Mouse (Mus musculus): ENCODE results near the gene Mettl16.
"Not testable (repeated sequence)": the region's sequence is repeated elsewhere in the genome, so short reads cannot be mapped to it uniquely, and the experiment has no call there.

Gene Mettl16

DNA sequence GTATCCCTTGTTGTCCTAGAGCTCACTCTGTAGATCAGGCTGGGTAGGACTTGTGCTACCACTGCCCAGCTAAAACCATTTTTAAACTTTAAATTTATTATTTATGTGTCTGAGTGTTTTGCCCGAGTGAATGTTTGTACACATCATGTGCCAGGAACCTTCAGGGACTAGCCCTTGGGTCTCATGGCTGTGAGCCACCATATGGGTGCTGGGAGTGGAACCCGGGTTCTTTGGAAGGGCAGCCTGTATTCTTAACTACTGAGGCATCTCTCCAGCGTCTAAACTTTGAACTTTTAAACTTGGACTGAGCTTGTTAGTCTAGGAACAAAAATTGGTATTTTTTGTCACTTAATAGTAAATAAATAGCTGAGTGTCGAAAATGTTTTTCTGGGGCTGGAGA lies 22.2 kb downstream of the Mettl16 start:
- no peak for DNase-seq

DNA sequence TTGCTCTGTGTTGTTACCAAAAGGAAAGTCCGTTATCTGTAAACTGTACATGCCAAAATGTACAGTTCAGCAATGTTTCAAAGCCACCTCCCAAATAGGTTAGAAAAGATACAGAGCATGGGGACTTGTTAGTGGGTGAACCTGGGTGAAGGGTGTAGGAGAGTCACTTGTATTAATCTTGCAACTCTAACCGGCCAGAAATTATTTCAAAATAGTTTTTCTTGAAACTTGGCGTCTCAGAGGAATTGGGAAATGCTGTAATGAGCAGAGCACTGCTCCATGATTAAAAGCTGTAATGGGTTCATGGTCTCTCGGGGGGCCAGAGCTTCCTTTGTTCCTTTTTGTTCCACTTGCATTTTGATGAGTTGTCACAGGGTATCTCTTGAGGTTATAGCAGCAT lies 30.0 kb downstream of the Mettl16 start:
- no peak for DNase-seq

DNA sequence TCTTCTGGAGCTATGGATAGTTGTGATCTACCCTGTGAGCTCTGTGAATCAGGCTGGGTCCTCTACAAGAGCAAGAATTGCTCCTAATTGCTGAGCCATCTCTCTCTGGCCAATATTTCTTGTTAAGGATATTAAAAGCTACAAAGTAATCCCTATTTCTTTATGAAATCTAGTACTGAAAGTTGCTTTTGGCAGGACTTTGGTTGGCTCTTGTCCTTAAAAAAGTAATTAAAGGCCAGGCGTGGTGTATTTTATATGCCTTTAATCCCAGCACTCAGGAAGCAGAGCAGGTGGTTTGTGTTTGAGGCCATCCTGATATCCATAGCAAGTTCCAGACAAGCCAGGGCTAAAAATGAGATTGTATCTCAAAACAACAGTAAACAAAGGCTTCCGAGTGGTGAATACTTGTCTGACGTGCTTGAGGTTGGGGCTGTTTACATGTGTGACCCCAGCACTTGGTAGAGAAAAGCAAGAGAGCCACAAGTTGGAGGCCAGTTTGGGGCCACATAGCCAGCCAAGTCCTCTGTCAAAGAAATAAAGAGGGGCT lies 33.5 kb downstream of the Mettl16 start:
- DNase-seq, result no peak

DNA sequence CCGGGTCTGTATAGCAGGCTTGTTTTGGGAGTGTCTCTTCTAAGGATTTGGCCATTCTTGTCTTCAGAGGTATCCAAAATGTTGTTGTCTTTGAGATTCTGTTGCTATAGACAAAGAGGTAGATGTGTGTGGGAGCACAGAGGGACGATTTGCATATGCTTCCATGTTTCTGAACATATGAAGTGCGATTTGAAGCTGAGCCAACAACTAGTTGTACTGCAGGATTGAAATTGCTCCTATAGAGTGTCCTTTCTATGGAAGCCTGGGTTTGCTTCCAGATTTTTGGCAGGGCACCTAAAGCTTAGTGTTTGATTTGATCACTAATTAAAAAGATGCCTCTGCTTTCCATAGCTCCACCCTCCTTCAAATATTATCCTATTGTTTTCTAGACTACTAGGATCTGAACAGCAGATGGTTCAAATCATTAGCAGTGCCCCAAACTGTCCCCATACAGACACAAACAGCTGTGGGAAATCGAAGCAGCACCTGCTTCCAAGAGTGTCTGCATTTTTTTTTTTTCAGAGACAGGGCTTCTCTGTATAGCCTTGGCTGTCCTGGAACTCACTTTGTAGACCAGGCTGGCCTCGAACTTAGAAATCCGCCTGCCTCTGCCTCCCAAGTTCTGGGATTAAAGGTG lies 36.7 kb downstream of the Mettl16 start:
- DNase-seq, result no peak

DNA sequence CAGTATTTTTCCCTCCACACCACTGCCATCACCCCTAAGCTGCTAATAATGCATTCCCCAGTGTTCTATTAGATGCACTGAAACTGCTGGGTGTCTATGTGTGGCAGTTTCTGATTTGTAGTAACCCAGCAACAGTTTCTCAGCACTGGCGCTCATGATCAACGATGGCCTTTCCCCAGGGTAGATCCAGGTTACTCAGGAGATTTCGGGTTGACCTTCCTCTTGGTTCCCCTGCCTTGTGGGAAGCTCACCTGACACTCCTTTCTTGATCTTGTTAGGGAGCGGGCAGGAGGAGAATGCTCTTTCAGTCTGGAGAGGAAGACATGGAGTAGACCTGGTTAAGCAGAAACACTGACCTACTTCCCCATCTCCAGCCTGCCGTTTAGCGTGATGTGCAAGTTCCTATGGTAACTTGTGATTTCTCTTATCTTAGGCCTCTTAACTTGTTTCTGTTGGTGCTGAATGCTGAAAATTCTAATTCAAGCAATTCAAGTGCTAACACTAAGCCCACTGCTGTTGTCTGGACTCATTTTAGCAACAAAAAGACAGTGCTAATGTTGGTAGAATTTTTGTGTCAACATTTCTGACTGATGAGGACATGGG lies 37.7 kb downstream of the Mettl16 start:
- no peak for DNase-seq

DNA sequence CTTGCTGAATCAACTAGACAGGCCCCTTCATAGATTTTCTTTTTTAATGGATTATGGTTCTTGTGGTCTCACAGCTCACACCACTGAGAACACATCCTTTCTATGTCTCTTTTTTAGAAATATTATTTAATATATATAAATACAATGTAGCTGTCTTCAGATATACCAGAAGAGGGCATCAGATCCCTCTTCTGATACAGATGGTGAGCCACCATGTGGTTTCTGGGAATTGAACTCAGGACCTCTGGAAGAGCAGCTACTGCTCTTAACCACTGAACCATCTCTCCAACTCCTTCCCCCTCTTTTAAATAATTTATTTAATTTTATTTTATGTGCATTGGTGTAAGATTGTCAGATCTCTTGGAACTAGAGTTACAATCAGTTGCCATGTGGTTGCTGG lies 39.5 kb downstream of the Mettl16 start:
- no peak for DNase-seq

DNA sequence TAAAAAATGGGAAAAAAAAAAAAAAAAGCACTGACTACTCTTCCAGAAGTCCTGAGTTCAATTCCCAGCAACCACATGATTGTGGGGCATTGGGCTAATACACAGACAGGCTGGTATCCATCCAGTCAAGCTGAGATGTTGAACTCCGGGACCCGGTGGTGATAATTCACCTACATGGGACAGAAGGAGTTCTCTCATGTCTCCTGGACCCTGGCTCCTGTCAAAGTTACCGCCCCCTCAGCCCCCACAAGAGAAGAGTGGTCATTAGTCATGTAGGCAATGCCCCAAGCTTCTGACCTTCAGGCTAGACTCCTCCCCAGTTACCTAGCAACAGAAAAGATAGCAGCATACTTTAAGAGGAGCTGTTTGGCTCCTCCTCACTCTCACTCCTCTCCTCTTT lies 40.4 kb downstream of the Mettl16 start:
- DNase-seq, result not testable (repeated sequence)

DNA sequence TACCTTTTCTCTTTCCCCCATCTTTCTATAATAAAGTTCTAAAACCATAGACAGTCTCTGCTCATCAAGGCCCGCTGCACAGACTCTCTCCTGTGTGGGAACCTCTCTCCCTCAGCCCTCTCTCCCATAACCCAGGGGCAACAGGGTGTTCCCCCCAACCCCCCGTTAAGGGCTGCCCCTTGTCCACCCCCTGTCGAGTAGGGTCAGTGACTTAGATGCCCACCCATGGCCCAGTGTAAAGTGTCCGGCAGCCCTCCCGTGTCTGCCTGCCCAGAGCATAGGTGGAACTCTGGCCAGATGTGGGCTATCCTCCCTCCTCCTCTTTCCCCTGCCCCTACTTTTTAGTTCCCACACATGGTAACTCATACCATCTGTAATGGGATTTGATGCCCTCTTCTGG lies 40.9 kb downstream of the Mettl16 start:
- no peak for DNase-seq

DNA sequence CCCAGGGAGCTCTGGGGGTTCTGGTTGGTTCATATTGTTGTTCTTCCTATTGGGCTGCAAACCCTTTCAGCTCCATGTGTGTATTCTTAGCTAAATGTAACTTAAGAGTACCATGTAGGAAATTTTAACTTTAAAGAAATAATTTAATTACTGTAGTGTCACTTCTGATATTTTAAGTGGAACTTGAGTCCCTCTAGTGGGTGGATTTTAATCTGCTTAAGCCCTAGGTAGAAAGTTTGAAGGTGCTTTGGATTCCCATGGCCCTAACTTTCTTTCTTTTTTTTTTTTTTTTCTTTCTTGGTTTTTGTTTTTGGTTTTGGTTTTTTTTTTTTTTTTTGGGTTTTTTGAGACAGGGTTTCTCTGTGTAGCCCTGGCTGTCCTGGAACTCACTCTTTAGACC lies 45.2 kb downstream of the Mettl16 start:
- no peak for DNase-seq

DNA sequence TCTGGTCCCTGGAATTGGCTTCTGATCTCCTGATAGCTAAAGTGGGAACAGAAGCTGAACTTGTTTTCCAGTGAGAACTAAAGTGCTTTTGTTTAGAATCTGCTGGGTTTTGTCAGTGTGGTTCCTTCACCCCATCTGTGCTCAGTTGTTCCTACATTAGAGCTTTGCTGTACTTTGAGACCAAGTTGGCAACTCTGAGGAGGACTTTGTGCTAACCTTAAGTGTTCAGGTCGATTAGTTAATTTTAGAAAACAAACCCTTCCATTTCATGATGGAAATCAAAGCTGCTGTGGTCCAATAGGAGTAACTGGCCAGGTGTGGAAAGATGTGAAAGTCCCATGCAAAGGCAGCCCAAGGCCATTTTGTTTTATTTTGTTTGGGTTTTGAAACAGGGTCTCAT lies 50.3 kb downstream of the Mettl16 start:
- DNase-seq, result no peak

DNA sequence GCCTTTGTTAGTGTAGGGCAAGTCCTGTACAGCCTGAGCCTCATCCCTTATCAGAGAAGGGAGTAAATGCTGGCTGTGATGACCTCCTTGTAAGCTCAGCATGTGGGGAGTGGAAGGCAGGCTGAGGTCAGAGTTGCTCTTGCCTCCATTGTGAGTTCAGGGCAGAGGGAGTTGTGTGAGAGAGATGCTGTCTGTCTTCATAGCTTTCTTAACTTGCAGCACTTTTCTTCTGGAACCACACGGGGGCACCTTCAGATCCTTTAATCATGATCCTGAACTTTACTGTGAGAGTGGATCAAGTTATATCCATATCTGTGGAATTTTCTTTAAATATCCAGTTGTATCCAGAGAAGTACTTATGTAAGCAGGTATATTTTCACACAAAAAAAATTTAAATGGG lies 50.8 kb downstream of the Mettl16 start:
- peak in 1 of 2 experiments; percentile 21 for DNase-seq

DNA sequence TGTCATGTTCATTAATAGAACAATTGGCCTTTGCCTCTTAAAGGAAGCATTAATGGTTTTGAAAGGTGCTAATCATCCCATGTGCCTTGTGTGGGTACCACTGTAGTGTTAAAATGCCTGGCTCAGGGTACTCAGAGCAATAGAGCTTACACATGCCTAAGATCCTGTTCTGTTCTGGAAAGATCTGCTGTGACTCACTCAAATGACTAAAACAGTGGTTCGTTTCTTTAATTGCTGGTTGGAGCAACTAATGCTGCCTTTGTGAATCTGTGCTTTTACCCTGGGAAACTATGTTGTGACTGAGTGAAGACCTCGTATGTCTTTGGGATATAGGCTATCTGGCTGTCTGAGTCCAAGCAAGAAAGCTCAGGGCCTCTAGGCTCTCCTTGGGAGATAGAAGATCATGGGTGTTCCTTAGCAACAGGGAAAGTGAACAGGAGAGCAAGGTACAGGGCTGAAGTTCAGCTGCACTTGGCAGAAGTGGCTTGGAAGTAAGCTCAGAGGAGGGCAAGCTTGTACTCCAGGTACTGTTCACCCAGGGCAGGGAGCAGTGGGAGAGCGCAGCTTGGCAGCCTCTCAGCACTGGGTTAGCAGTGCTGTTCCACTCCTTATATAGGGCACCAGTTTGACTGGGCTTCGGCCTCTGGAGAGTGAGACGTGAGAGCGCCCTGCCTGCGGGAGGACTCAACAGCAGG lies 52.3 kb downstream of the Mettl16 start:
- no peak for DNase-seq

DNA sequence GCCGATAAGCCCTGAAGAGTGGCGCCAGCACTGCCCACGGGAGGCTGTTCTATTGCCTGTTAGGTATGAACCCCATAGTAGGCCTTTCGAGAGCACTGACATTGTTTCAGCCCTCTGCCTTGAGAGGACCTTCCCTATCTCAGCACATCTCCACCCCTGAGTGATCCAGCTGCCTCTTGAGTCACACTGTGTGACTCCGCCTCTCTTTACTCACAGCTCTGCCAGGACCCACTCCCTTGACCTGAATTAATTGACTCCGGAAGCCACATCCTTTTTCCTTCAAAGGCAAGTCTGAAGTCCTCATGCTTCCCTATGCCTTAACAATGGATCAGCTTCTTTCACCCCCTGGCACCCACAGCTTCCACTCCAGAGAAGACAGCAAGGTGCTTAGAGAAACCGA lies 55.5 kb downstream of the Mettl16 start:
- no peak for DNase-seq

DNA sequence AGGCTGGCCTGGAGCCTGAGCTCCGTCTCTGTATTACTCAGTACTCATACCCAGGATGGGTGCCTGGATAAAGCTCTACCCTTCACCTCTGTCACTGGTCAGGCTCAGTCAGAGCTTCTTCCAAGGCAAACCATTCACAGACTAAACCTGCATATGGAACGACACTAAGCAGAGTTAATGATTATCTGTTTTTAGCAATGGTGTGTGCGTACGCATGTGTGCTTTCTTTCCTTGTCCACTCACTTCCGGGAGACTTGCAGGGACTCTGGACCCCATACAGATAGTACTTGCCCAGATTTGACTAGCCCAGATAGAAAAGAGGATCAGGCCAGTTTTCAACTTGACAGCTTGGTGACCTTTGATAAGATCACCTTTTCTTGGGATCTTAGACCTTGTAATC lies 56.1 kb downstream of the Mettl16 start:
- no peak for DNase-seq

DNA sequence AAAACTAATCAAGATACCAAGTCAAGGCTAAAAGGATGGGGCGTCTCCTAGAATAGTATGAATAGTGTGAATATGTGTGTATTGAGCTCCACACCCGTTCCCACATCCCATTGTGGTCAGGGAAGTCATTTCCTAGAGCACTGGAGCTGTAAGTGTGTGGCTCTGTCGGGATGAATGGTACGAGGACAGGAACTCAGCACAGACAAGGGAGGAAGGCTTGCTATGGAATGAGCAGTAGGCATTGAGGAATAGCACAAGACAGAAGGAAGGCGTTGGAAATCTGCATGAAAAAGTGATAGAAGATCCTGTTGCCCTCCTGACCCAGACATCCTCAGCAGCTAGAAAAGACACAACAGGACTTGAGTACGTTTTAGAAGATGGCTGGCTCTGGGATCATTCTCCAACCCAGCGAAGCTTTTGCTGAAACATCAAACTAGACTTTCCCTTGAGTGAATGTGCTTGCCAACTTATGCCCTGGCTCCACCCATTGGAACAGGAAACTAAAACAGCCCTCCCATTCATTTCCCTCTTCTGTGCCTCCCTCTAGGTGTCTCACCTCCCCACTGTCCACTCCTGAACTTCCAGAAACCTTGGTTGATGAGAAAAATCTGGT lies 57.3 kb downstream of the Mettl16 start:
- no peak for DNase-seq

DNA sequence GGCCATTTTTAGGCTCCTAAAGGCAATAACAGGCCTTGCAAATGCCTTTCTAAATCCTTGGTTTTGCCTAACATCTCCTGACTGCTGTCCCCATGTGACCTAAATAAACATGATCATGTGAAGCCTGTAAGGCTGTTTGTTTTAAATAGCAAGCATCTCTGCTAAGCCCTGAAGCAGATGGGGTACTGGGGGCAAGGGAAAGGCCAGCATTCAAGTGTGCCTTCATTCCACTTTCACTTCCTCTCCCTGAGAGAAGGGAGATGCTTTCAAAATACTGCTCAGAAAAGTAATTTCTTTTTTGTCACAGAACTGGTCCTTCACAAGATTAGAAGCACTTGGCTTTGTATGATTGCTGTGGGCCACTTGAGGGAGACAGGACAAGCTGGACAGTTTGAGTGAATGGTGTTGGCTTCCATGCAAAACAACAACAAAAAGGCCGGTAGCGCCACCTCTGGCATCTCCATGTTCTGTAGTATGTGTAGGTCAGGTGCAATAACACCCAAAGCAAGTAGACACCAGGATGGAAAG lies 57.8 kb downstream of the Mettl16 start:
- DNase-seq, result no peak

DNA sequence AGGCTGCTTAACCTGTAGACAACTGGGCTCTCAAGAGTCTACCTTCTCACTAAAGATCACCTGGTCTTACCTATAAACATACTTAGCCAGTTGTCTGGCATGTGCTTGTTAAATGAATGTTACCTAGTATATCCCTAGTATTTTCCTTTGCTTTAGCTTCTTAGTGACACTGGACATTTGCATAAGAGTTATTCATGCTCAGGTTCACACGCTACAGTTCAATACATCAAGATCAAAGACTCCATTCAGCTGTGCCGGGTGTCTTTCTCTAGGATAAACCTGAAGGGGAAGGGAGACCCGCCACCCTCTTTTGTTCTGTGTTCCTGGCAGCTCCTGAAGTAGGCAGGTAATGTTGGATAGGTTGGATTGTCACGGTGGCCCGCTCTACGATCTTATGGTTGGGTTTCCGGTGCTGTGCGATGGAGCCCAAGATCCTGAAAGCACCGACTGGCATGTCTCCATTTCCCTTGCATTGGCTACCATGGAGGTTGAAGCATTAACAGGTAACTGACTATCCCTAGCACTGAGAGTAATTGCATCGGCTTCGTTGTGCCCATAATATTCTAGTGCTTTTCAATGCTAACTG lies 58.4 kb downstream of the Mettl16 start:
- no peak for DNase-seq

DNA sequence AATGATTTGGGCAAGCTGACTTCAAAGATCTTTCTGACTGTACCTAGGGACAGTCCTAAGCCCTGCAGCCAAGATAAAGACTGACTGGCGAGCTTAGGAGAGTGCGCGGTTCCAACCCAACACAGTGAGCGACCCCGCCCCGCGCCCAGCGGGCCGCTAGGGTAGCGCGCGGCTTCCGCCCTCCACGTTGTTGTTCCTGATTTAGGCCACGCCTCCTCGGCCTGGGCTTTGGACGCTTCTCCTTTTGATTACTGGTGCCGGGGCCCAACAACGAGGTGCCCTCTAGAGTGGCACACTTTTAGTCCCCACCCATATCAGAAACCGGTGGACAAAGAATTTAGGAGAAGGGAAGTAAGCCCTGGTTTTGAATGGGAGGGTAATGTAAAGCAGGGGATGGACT lies 59.2 kb downstream of the Mettl16 start:
- DNase-seq, result peak in 1 of 2 experiments; percentile 77

DNA sequence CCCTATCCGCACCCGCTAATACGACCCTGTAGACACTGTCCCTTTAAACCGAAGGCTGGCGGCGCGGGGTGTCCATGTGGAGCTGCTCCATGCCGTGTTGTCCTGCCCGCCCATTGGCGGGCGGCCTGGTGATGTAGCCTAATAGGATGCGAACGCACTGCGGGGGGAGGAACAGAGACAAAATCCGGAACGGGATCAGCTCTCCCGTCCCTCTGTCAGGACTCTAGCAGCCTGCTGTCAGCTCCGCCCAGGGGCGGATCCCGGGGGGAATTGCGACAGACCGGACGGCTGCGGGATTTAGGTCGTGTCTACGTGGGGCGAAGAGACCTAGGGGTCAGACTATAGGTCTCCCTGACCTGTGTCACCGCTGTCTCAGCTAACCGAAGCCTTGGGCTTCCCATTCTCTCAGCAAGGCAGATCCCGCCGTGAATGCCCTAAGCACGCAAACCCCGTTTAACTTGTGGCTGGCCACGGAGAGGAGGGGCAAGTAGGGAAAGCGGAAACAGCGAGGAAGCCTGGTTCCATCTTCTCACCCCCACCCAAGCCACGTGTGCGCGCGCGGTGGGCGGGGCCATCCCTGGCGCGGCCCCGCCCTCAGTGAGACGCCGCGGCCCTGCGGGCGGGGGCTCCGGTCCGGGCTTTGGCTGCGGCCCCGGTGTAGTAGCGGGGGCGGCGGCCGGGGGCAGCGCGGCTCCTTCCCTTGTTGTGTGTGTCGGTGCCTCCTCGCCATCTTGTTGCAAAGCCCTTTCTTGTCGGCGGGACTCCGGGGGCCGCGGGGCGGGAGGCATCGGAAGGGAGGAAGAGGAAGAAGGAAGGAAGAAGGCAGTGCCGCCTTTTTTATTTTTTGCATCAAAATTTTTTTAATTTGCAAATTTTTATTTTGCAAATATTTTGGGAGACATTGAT lies 59.9 kb downstream of the Mettl16 start, which contains the start of gene Mnt:
Gene Mnt (plus strand): TSS at position 665 of the 906 bp plus-strand sequence.
- peak; percentile 100 for DNase-seq

DNA sequence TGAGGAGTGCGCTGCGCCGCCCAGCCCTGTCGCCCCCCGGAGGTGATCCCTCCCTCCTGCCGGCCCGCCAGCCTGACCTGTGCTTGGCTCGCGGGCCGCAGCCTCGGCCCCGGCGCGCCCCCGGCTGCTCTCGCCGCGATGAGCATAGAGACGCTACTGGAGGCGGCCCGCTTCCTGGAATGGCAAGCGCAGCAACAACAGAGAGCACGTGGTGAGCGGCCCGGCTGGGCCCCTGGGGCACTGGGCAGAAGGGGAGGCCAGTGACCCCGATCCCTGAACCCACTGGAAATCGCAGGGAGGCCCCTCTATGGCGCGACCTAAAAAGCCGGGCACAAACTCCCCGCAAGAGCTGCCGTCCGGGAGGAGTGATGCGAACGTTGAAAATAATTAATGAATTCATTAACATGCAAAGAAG lies 60.6 kb downstream of the Mettl16 start:
- peak in 1 of 2 experiments; percentile 52 for DNase-seq

DNA sequence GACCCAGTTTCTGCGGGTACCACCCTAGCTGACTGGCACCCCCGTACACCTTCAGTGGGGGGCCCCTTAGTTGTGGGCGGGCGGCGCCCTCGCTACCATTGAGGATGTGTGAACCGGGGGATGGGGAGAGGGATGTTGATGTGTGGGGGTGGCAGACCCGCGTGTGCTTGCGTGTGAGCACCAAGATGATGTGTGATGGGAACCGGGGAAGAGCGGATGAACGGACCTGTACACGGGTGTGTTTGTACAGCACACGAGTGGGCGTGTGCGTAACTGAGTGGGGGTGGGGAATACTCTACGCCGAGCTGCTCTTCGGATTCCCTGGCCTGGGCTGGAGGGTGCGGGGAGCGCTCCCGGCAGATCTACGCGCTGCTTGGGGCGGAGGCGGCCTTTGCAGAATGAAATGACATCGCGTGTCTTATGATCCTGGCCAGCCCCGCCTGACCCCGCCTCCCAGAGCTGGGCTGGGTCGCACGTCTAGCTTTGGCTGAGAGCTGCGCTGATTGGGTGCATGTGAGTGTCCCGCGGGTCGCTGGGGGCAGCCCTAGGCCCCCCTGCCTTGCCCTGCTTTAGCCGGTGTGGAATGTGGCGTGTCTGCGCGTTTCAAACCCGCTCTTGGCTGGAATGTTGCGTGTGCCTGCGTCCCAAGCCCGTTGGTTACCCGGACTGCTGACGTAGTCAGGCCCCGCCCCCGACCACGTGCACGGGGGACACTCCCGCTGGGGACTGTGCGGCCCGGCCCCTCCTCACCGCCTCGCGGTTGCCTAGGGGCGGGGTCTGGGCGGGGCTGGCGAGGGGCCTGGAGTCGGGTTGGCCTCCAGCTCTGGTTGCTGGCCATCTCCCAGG lies 61.2 kb downstream of the Mettl16 start:
- peak; percentile 95 to 99 for DNase-seq

Measured in cerebellum, postnatal 36 days (tissue).